Mouse (Mus musculus): ENCODE results near the gene Atg101. TPM values are rescaled to one million over a fixed set of nuclear protein-coding genes. Genes with fewer than 3 reads are reported as not detected.

Atg101 gene
- polyA plus RNA-seq, 1 experiment from 2014 or later = 34.4 TPM

DNA sequence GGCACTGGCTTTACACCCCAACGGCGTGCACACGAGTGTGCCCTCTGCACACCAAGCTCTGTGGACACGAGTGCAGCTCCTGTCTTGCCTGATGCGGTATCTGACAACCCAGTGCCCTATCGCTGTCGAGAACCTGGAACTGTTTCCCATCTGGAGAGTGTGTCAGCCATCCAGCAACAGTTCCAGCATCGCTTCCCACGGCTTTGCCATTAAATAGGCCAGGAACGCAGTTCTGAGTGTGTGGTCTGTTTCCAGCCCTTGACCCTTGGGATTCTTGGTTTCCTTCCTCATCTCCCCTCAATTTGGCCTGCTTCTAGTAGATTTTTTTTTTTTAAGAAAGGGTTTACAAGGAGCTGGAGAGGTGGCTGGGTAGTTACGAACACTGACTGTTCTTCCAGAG lies 12.0 kb downstream of the Atg101 start:
- DNase-seq = no peak
- H3K4me1 ChIP-seq (ENCODE audit: insufficient read depth) = no peaks in the 10 kb centered on the region
- no peak for ATAC-seq
- no peaks in the 10 kb centered on the region for H3K9me3 ChIP-seq (ENCODE audit: low read length)
- no peak overlapping the region for H3K4me2 ChIP-seq (ENCODE audit: low read depth, low read length)
- no peak overlapping the region for H3K27ac ChIP-seq (ENCODE audit: low read depth)
- 81% methylated on average over 11 of the region's 11 CpGs for WGBS (ENCODE audit: insufficient replicate concordance)
- no peaks in the 10 kb centered on the region for H3K27me3 ChIP-seq (ENCODE audit: insufficient read depth, low read length)
- H3K4me3 ChIP-seq (ENCODE audit: low read depth, low read length) = no peak overlapping the region
- no peak overlapping the region for H3K9ac ChIP-seq (replicated peaks)
- TF ChIP-seq EP300 (IDR thresholded peaks at IDR 0.05; ENCODE audit: low read depth) (no peak), CTCF (IDR thresholded peaks at IDR 0.05; ENCODE audit: low read depth) (no peak)
- peaks cover 6% of the 10 kb centered on the region for H3K36me3 ChIP-seq (replicated peaks; ENCODE audit: insufficient read depth, low read length)

- H3K27ac ChIP-seq (ENCODE audit: low read depth) = no peak overlapping the region
- no peak overlapping the region for H3K4me3 ChIP-seq (ENCODE audit: low read depth, low read length)
- H3K9me3 ChIP-seq (ENCODE audit: low read length) = no peaks in the 10 kb centered on the region
- no peaks in the 10 kb centered on the region for H3K4me1 ChIP-seq (ENCODE audit: insufficient read depth)
- ATAC-seq (no peak), DNase-seq (no peak)
- no peaks in the 10 kb centered on the region for H3K36me3 ChIP-seq (replicated peaks; ENCODE audit: insufficient read depth, low read length)
- H3K27me3 ChIP-seq (ENCODE audit: insufficient read depth, low read length) = no peaks in the 10 kb centered on the region
- no peak overlapping the region for H3K9ac ChIP-seq (replicated peaks)
- 23% methylated on average over 7 of the region's 7 CpGs for WGBS (ENCODE audit: insufficient replicate concordance)
- TF ChIP-seq CTCF (IDR thresholded peaks at IDR 0.05; ENCODE audit: low read depth) (no peak), EP300 (IDR thresholded peaks at IDR 0.05; ENCODE audit: low read depth) (no peak)
- H3K4me2 ChIP-seq (ENCODE audit: low read depth, low read length) = peak overlapping the region; percentile 32; the same call in 1 of the 2 replicates
These were observed 13.9 kb downstream of the Atg101 start for GRCm38 (mm10) chr15:101297988-101298387.

DNA sequence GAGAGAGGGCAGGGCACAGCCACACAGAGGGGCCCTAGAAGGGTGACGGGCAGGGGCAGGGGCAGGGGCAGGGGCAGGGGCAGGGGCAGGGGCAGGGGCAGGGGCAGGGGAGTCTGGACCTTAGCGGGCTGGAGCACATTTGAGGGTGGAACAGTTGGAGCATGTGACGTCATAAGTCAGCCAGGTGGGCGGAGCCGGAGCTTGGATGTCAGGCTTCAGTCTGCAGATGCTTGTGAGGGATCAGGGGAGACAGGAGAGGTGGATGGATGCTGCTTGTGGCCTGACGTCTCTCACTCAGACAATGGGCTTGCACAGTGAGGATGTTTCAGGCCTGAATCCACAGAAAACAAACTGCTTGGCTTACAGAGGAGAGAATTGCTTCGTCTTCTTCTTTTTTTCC lies 14.5 kb downstream of the Atg101 start:
- Histone ChIP-seq H3K4me1 (ENCODE audit: insufficient read depth) (no peaks in the 10 kb centered on the region), H3K27me3 (ENCODE audit: insufficient read depth, low read length) (no peaks in the 10 kb centered on the region), H3K27ac (ENCODE audit: low read depth) (no peak overlapping the region), H3K4me2 (ENCODE audit: low read depth, low read length) (peak overlapping the region; percentile 32; the same call in 1 of the 2 replicates), H3K9me3 (ENCODE audit: low read length) (no peaks in the 10 kb centered on the region), H3K4me3 (ENCODE audit: low read depth, low read length) (no peak overlapping the region), H3K36me3 (replicated peaks; ENCODE audit: insufficient read depth, low read length) (no peaks in the 10 kb centered on the region), H3K9ac (replicated peaks) (no peak overlapping the region)
- ATAC-seq (no peak), DNase-seq (no peak)
- 27% methylated on average over 7 of the region's 7 CpGs for WGBS (ENCODE audit: insufficient replicate concordance)
- no peak for TF ChIP-seq EP300 (IDR thresholded peaks at IDR 0.05; ENCODE audit: low read depth)
- no peak for TF ChIP-seq CTCF (IDR thresholded peaks at IDR 0.05; ENCODE audit: low read depth)

- ATAC-seq (peak; percentile 59), DNase-seq (no peak)
- WGBS (ENCODE audit: insufficient replicate concordance) = 61% methylated on average over 14 of the region's 14 CpGs
- Histone ChIP-seq H3K4me1 (ENCODE audit: insufficient read depth) (no peaks in the 10 kb centered on the region), H3K27me3 (ENCODE audit: insufficient read depth, low read length) (no peaks in the 10 kb centered on the region), H3K9me3 (ENCODE audit: low read length) (no peaks in the 10 kb centered on the region), H3K4me3 (ENCODE audit: low read depth, low read length) (no peak overlapping the region), H3K4me2 (ENCODE audit: low read depth, low read length) (no peak overlapping the region), H3K9ac (replicated peaks) (no peak overlapping the region), H3K36me3 (replicated peaks; ENCODE audit: insufficient read depth, low read length) (no peaks in the 10 kb centered on the region), H3K27ac (ENCODE audit: low read depth) (no peak overlapping the region)
- no peak for TF ChIP-seq CTCF (IDR thresholded peaks at IDR 0.05; ENCODE audit: low read depth)
- TF ChIP-seq EP300 (IDR thresholded peaks at IDR 0.05; ENCODE audit: low read depth) = peak; percentile 45
These were observed 15.4 kb downstream of the Atg101 start for GRCm38 (mm10) chr15:101299480-101299960.

DNA sequence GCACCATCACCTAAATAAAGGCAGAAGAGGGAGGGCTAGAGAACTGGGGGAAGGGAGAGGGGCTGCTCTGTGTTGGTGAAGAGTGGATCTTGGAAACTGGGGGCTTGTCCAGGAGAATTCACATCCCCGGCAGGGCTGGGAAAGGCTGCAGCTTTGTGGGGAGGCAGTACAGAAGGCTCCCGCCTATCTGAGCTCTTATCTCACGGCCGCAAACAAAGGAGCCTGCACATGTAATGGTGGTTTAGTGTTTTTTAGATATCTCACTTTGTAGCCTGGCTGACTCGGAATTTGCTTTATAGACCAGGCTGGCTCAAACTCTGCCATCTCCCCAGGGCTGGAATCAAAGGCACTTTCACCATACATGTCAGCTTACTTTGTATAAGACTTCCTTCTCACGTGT lies 16.1 kb downstream of the Atg101 start:
- no peak overlapping the region for H3K27ac ChIP-seq (ENCODE audit: low read depth)
- no peaks in the 10 kb centered on the region for H3K9me3 ChIP-seq (ENCODE audit: low read length)
- no peaks in the 10 kb centered on the region for H3K36me3 ChIP-seq (replicated peaks; ENCODE audit: insufficient read depth, low read length)
- H3K4me3 ChIP-seq (ENCODE audit: low read depth, low read length) = no peak overlapping the region
- no peaks in the 10 kb centered on the region for H3K4me1 ChIP-seq (ENCODE audit: insufficient read depth)
- WGBS (ENCODE audit: insufficient replicate concordance) = 26% methylated on average over 6 of the region's 6 CpGs
- no peak overlapping the region for H3K9ac ChIP-seq (replicated peaks)
- no peak for ATAC-seq
- H3K4me2 ChIP-seq (ENCODE audit: low read depth, low read length) = no peak overlapping the region
- no peak for DNase-seq
- no peaks in the 10 kb centered on the region for H3K27me3 ChIP-seq (ENCODE audit: insufficient read depth, low read length)
- TF ChIP-seq CTCF (IDR thresholded peaks at IDR 0.05; ENCODE audit: low read depth) (no peak), EP300 (IDR thresholded peaks at IDR 0.05; ENCODE audit: low read depth) (no peak)

DNA sequence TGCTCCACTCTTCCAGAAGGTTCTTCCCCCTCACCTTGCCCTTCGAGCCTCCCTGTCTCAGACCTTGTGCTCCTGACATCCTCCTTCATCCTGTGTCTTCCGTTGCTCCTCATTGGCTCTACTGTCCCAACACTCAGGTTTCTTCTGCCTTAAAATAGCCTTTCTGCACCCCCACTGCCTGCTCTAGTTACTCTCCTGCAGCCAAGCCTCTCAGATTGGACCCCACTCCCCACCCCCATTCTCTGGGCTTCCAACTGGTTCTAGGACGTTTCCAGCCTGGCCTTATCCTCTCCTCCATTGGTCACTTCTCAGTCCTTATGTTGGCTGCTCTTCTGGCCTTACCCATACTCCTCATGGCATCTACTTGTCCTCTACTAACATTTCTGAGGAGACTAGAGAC lies 18.1 kb downstream of the Atg101 start:
- H3K9me3 ChIP-seq (ENCODE audit: low read length) = no peaks in the 10 kb centered on the region
- DNase-seq (no peak), ATAC-seq (no peak)
- no peaks in the 10 kb centered on the region for H3K27me3 ChIP-seq (ENCODE audit: insufficient read depth, low read length)
- no peaks in the 10 kb centered on the region for H3K36me3 ChIP-seq (replicated peaks; ENCODE audit: insufficient read depth, low read length)
- H3K9ac ChIP-seq (replicated peaks) = no peak overlapping the region
- no peak overlapping the region for H3K4me3 ChIP-seq (ENCODE audit: low read depth, low read length)
- no peaks in the 10 kb centered on the region for H3K4me1 ChIP-seq (ENCODE audit: insufficient read depth)
- no peak overlapping the region for H3K27ac ChIP-seq (ENCODE audit: low read depth)
- TF ChIP-seq EP300 (IDR thresholded peaks at IDR 0.05; ENCODE audit: low read depth) (no peak), CTCF (IDR thresholded peaks at IDR 0.05; ENCODE audit: low read depth) (no peak)
- no peak overlapping the region for H3K4me2 ChIP-seq (ENCODE audit: low read depth, low read length)
- 80% methylated on average over 3 of the region's 3 CpGs for WGBS (ENCODE audit: insufficient replicate concordance)

- 61% methylated on average over 4 of the region's 4 CpGs for WGBS (ENCODE audit: insufficient replicate concordance)
- Histone ChIP-seq H3K4me2 (ENCODE audit: low read depth, low read length) (no peak overlapping the region), H3K4me3 (ENCODE audit: low read depth, low read length) (no peak overlapping the region), H3K9ac (replicated peaks) (no peak overlapping the region), H3K27ac (ENCODE audit: low read depth) (no peak overlapping the region), H3K9me3 (ENCODE audit: low read length) (no peaks in the 10 kb centered on the region), H3K36me3 (replicated peaks; ENCODE audit: insufficient read depth, low read length) (no peaks in the 10 kb centered on the region), H3K4me1 (ENCODE audit: insufficient read depth) (no peaks in the 10 kb centered on the region; the same call in none of the 2 replicates), H3K27me3 (ENCODE audit: insufficient read depth, low read length) (no peaks in the 10 kb centered on the region)
- DNase-seq (no peak), ATAC-seq (no peak)
- TF ChIP-seq EP300 (IDR thresholded peaks at IDR 0.05; ENCODE audit: low read depth) = no peak
- no peak for TF ChIP-seq CTCF (IDR thresholded peaks at IDR 0.05; ENCODE audit: low read depth)
These were observed 19.8 kb downstream of the Atg101 start for GRCm38 (mm10) chr15:101303830-101304229.
